In the genomic region with DNA sequence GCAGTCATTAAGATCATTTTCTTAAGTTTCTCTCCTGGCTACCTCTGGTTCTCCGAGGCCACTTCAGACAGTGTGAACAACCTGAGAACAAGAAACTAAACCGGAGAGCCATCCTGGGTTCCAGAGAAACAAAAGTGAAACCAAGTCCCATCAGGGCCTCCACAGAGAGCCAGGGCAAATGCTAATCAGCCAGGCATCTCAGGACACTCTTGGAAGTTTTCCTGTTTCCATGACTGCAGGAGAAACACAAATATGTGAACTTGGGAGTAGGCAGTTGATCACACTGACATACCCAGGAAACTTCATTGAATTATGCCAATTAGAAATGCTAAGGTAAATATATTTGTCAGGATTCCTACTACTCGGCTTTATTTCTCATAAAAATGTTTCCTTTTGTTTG, we compare ENCODE assay signal across 11 mouse cellular contexts.
A peak's percentile ranks its signal among the peaks of the same experiment; 100 is the strongest.
DNase-seq lines count a peak whose midpoint lies in the region; ATAC-seq and TF ChIP-seq lines count a peak whose summit lies in the region.
"Had no signal": no experiment of that assay in that cellular context is flagged by ENCODE, and none has a peak within 500 bp of the region (broad histone marks: within the 10 kb centered on the region; RNA-seq: fewer than 3 reads in every experiment).

No protein-coding gene starts in this region.

- TF ChIP-seq CTCF in liver, adult 2 months (IDR thresholded peaks at IDR 0.05; ENCODE audit: low read depth, low read length): no peak
- no peak for TF ChIP-seq CTCF in heart, postnatal 0 days (IDR thresholded peaks at IDR 0.05; ENCODE audit: low read depth)

- ATAC-seq in heart, postnatal 0 days (ENCODE audit: insufficient read depth, low read depth): no peak; the same call in 1 of the 2 replicates

- no peaks in the 10 kb centered on the region for H3K27me3 ChIP-seq in liver, adult 2 months (ENCODE audit: control insufficient read depth, insufficient read depth, low read length)
- H3K27me3 ChIP-seq in heart, postnatal 0 days (ENCODE audit: control insufficient read depth, insufficient read depth, low read length): no peaks in the 10 kb centered on the region

- DNase-seq in adrenal gland, adult 2 months: peak; percentile 36
- no peak for DNase-seq in adrenal gland, postnatal 25 days
- DNase-seq in liver, adult 2 months (ENCODE audit: extremely low read depth, low read depth, low spot score): peak; percentile 22
- DNase-seq in liver: no peak
- peak; percentile 34 for DNase-seq in heart, postnatal 0 days (ENCODE audit: low spot score)
- DNase-seq in lung, postnatal 25 days (ENCODE audit: low spot score): peak; percentile 88
- no peak for DNase-seq in urinary bladder, postnatal 36 days (ENCODE audit: low spot score in 2 of 2)
- DNase-seq in thymus, adult 18-20 months: no peak
- DNase-seq: layer of hippocampus, postnatal 36 days; right cerebral cortex, postnatal 25 days had no signal

- 36% methylated on average over 3 of the region's 3 CpGs for WGBS in liver, adult 2 months
- WGBS in heart, postnatal 0 days: 48% methylated on average over 3 of the region's 3 CpGs

- H3K27ac ChIP-seq in liver, adult 2 months (replicated peaks; ENCODE audit: insufficient read depth, low read depth, low read length): no peak overlapping the region
- H3K27ac ChIP-seq in heart, postnatal 0 days (ENCODE audit: low read depth): no peak overlapping the region; the same call in 1 of the 2 replicates
- H3K27ac ChIP-seq: macrophage had no signal

- H3K9me3 ChIP-seq in heart, postnatal 0 days (replicated peaks; ENCODE audit: control insufficient read depth, low read length): no peaks in the 10 kb centered on the region

- H3K36me3 ChIP-seq in liver, adult 2 months (ENCODE audit: control insufficient read depth, insufficient read depth, low read length): no peaks in the 10 kb centered on the region
- no peaks in the 10 kb centered on the region for H3K36me3 ChIP-seq in heart, postnatal 0 days (replicated peaks; ENCODE audit: control insufficient read depth, insufficient read depth, low read length)

- peak overlapping the region; percentile 38 for H3K4me2 ChIP-seq in heart, postnatal 0 days (ENCODE audit: low read depth, low read length)

- no peaks in the 10 kb centered on the region for H3K79me2 ChIP-seq in liver, adult 2 months (ENCODE audit: control insufficient read depth, insufficient read depth, low read length)

- no peak for TF ChIP-seq EP300 in heart, postnatal 0 days (IDR thresholded peaks at IDR 0.05; ENCODE audit: low read depth)

- no peak overlapping the region for H3K9ac ChIP-seq in liver, adult 2 months (ENCODE audit: low read depth, low read length)
- no peak overlapping the region for H3K9ac ChIP-seq in heart, postnatal 0 days (replicated peaks; ENCODE audit: low read depth, low read length)

- TF ChIP-seq POLR2A in liver, adult 2 months (IDR thresholded peaks at IDR 0.05; ENCODE audit: extremely low read depth, insufficient read depth, low read length): no peak

- H3K4me3 ChIP-seq in liver, adult 2 months (ENCODE audit: insufficient read depth, low read depth, low read length): no peak overlapping the region
- H3K4me3 ChIP-seq in heart, postnatal 0 days (ENCODE audit: low read depth, low read length): no peak overlapping the region

- peaks cover 3% of the 10 kb centered on the region; the same call in 1 of the 2 replicates for H3K4me1 ChIP-seq in liver, adult 2 months (ENCODE audit: control insufficient read depth, insufficient read depth, low read length)
- peaks cover 33% of the 10 kb centered on the region for H3K4me1 ChIP-seq in heart, postnatal 0 days (ENCODE audit: control insufficient read depth, insufficient read depth)

Comparison
In these comparisons a context has a peak if more than half of its experiments do, and no peak if none do; other contexts are left out.
1. DNase-seq: peak in adrenal gland, adult 2 months (single experiment), liver, adult 2 months (single experiment), heart, postnatal 0 days (single experiment) and lung, postnatal 25 days (single experiment); none in adrenal gland, postnatal 25 days (single experiment), liver (single experiment), urinary bladder, postnatal 36 days (0 of 2) and thymus, adult 18-20 months (0 of 2).